Mouse (Mus musculus) 416B (cell line): Measurements from ENCODE around the gene Dclre1c.

ENCODE experiments used
- DNase-seq: peaks from one replicate; pipeline ENCODE4 v3.0.0; 2011; ENCODE audit warnings: low read depth

Dclre1c gene

GRCm38 (mm10) chr2:3475746-3476251 lies 51.9 kb downstream of the Dclre1c start:
- peak; percentile 42 for DNase-seq

DNA sequence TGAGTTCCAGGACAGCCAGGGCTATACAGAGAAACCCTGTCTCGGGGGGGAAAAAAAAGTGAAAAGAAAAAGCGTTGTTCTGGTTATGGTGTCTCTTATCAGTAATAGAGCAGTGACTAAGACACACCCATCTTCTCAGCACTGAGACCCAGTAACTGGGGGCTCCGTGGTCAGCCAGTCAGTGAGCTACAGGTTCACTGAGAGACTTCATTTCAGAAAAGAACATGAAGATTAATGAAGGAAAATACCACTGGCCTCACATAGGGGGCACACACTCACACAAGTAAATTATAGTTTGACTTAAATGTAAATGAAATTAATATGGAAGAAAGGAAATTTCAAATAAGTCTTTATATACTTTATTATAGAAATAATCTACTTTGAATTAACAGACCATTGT lies 56.3 kb downstream of the Dclre1c start:
- peak; percentile 34 for DNase-seq

DNA sequence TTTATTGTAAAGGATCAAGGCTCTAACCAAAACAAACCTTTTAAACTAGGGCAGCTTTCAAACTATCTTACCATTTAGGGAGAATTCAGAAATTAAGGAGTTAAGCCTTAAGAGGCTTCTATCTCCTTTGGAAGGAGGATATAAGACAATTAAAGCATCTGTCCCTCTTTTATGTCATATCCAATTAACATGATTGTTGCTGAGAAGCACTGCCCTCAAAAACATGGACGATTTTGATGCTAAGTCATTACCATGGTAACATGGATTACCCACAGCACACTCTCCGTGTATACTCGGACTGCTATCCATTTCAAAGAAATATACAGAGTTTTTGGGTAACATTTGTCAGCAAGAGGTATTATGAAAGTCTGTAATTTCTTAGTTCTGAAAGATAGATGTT lies 65.9 kb downstream of the Dclre1c start:
- DNase-seq: no peak

- DNase-seq: no peak
Observed at GRCm38 (mm10) chr2:3493833-3494409, 70.0 kb downstream of the Dclre1c start.

DNA sequence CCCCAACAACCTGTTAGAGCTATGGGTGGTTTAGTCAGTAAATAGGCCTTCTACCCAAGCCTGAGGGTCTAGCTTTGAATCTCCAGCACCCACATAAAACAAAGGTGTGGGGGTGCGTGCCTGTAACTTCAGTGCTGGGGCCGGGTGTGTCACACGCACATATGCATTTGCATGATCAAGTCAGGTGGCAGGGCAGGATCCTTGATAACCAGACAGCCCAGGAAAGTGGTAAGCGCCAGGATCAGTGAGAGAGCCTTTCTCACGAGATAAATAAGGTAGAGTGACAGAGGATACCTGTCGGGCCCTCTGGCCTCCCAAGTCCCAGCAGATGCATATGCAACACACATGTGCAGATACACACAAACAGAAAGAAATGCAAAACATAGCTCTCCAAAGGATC lies 75.6 kb downstream of the Dclre1c start:
- DNase-seq: no peak

- DNase-seq: no peak
Observed at GRCm38 (mm10) chr2:3500886-3501285, 77.0 kb downstream of the Dclre1c start.

- DNase-seq: peak; percentile 79
Observed at GRCm38 (mm10) chr2:3512076-3512475, 88.1 kb downstream of the Dclre1c start.

DNA sequence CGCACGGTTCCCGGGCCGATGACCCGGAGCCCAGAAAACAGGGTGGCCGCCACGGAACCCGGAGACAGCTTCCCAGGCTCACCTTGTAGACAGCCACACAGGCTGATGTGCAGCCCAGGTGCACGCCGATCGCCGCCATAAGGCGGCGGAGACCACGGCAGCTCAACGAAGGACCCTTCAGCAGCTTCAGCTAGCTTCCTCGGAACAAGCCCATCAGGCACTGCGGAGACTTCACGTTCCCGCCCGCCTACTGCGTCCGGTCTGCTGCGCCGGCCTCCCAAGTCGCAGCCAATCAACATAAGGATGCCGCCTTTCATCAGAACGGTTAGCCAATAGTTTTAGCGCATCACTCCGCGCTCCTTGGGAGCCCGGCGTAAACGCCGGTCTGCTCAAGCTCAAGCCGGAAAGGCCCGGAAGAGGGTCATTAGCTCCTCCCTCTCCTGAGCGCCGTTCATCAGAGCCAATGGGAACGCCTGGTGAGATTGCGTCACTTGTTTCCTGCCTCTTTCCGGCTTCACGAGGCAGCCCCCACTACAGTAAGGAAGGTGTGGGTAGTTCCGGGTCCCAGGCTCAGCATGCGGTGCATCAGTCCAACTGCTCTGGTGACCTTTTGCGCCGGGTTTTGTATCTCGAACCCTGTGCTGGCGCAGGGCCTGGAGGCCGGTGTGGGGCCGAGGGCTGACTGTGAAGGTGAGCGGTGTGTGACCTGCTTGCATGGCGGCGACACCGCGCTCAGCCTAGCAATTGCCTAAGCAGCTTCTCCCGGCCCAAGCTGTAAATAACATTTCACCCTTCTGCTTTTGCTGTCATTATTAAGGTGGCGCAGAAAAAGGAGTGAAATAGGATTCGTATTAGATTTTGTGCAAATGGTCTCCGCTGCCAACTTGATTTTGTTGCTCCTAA lies 88.9 kb downstream of the Dclre1c start, which contains the start of the genes Gm45902, Hspa14 and Cdnf:
TSS of gene Gm45902 (minus strand) at position 239 of the 903 bp plus-strand sequence.
TSS of gene Hspa14 (minus strand) at position 263 of the 903 bp plus-strand sequence.
TSS of gene Cdnf (plus strand) at position 479 of the 903 bp plus-strand sequence.
- DNase-seq: peak; percentile 99
